Mouse (Mus musculus): Measurements from ENCODE around the gene Camta1. TPM values are rescaled to one million over a fixed set of nuclear protein-coding genes. Genes with fewer than 3 reads are reported as not detected.

Gene Camta1
- polyA plus RNA-seq, 2 experiments: 7.3 to 32.8 TPM

GRCm38 (mm10) chr4:151288893-151289585 is 572.6 kb downstream of the Camta1 start:
- Histone ChIP-seq H3K36me3 (replicated peaks; ENCODE audit: control insufficient read depth, insufficient read depth, low read depth) (no peaks in the 10 kb centered on the region), H3K4me3 (ENCODE audit: insufficient read depth in 1 of 2, low read depth in 2 of 2, low read length in 2 of 2) (no peak overlapping the region), H3K4me1 (replicated peaks; ENCODE audit: control insufficient read depth in 2 of 2, insufficient read depth in 2 of 2, low read length in 1 of 2) (no peaks in the 10 kb centered on the region), H3K27ac (no peak overlapping the region), H3K9ac (replicated peaks) (no peak overlapping the region), H3K4me2 (ENCODE audit: low read depth) (no peak overlapping the region), H3K27me3 (ENCODE audit: control insufficient read depth, insufficient read depth, low read length) (no peaks in the 10 kb centered on the region), H3K9me3 (ENCODE audit: control insufficient read depth, low read length) (no peaks in the 10 kb centered on the region)
- WGBS (ENCODE audit: insufficient replicate concordance): 44% methylated on average over 6 of the region's 6 CpGs
- ATAC-seq (ENCODE audit: insufficient read depth): no peak
- TF ChIP-seq EP300 (IDR thresholded peaks at IDR 0.05; ENCODE audit: low read depth): no peak
- peak in 1 of 3 experiments; percentile 3 for DNase-seq (ENCODE audit: low read depth in 3 of 3, low spot score in 3 of 3)

- H3K36me3 ChIP-seq (replicated peaks; ENCODE audit: control insufficient read depth, insufficient read depth, low read depth): no peaks in the 10 kb centered on the region
- H3K9me3 ChIP-seq (ENCODE audit: control insufficient read depth, low read length): no peaks in the 10 kb centered on the region
- H3K9ac ChIP-seq (replicated peaks): no peak overlapping the region
- 55% methylated on average over 12 of the region's 12 CpGs for WGBS (ENCODE audit: insufficient replicate concordance)
- no peaks in the 10 kb centered on the region for H3K4me1 ChIP-seq (replicated peaks; ENCODE audit: control insufficient read depth in 2 of 2, insufficient read depth in 2 of 2, low read length in 1 of 2)
- no peaks in the 10 kb centered on the region for H3K27me3 ChIP-seq (ENCODE audit: control insufficient read depth, insufficient read depth, low read length)
- ATAC-seq (ENCODE audit: insufficient read depth) (no peak), DNase-seq (ENCODE audit: low read depth in 3 of 3, low spot score in 3 of 3) (no peak)
- no peak for TF ChIP-seq CTCF (IDR thresholded peaks at IDR 0.05; ENCODE audit: low read depth)
- no peak for TF ChIP-seq EP300 (IDR thresholded peaks at IDR 0.05; ENCODE audit: low read depth)
- no peak overlapping the region for H3K4me3 ChIP-seq (ENCODE audit: insufficient read depth in 1 of 2, low read depth in 2 of 2, low read length in 2 of 2)
- H3K27ac ChIP-seq: no peak overlapping the region
- H3K4me2 ChIP-seq (ENCODE audit: low read depth): no peak overlapping the region
Observed at GRCm38 (mm10) chr4:151285905-151286445, 575.7 kb downstream of the Camta1 start.

- ATAC-seq (ENCODE audit: insufficient read depth) (no peak), DNase-seq (ENCODE audit: low read depth in 3 of 3, low spot score in 3 of 3) (no peak)
- H3K9ac ChIP-seq (replicated peaks): no peak overlapping the region
- no peak overlapping the region for H3K4me3 ChIP-seq (ENCODE audit: insufficient read depth in 1 of 2, low read depth in 2 of 2, low read length in 2 of 2)
- no peaks in the 10 kb centered on the region for H3K36me3 ChIP-seq (replicated peaks; ENCODE audit: control insufficient read depth, insufficient read depth, low read depth)
- no peaks in the 10 kb centered on the region for H3K9me3 ChIP-seq (ENCODE audit: control insufficient read depth, low read length)
- WGBS (ENCODE audit: insufficient replicate concordance): 47% methylated on average over 3 of the region's 3 CpGs
- H3K27ac ChIP-seq: no peak overlapping the region
- H3K4me1 ChIP-seq (replicated peaks; ENCODE audit: control insufficient read depth in 2 of 2, insufficient read depth in 2 of 2, low read length in 1 of 2): no peaks in the 10 kb centered on the region
- TF ChIP-seq EP300 (IDR thresholded peaks at IDR 0.05; ENCODE audit: low read depth) (no peak), CTCF (IDR thresholded peaks at IDR 0.05; ENCODE audit: low read depth) (no peak)
- H3K27me3 ChIP-seq (ENCODE audit: control insufficient read depth, insufficient read depth, low read length): no peaks in the 10 kb centered on the region
- no peak overlapping the region for H3K4me2 ChIP-seq (ENCODE audit: low read depth)
Observed at GRCm38 (mm10) chr4:151285432-151285831, 576.2 kb downstream of the Camta1 start.

GRCm38 (mm10) chr4:151283092-151283741 is 578.5 kb downstream of the Camta1 start:
- no peak for ATAC-seq (ENCODE audit: insufficient read depth)
- peak; percentile 91 for TF ChIP-seq CTCF (IDR thresholded peaks at IDR 0.05; ENCODE audit: low read depth)
- no peak for TF ChIP-seq EP300 (IDR thresholded peaks at IDR 0.05; ENCODE audit: low read depth)

GRCm38 (mm10) chr4:151282103-151282502 is 579.6 kb downstream of the Camta1 start:
- ATAC-seq (ENCODE audit: insufficient read depth) (no peak), DNase-seq (ENCODE audit: low read depth in 3 of 3, low spot score in 3 of 3) (no peak)
- H3K4me1 ChIP-seq (replicated peaks; ENCODE audit: control insufficient read depth in 2 of 2, insufficient read depth in 2 of 2, low read length in 1 of 2): no peaks in the 10 kb centered on the region
- H3K27me3 ChIP-seq (ENCODE audit: control insufficient read depth, insufficient read depth, low read length): no peaks in the 10 kb centered on the region
- no peak overlapping the region for H3K9ac ChIP-seq (replicated peaks)
- no peaks in the 10 kb centered on the region for H3K9me3 ChIP-seq (ENCODE audit: control insufficient read depth, low read length)
- no peak overlapping the region for H3K27ac ChIP-seq
- no peak overlapping the region for H3K4me2 ChIP-seq (ENCODE audit: low read depth)
- no peak overlapping the region for H3K4me3 ChIP-seq (ENCODE audit: insufficient read depth in 1 of 2, low read depth in 2 of 2, low read length in 2 of 2)
- no peaks in the 10 kb centered on the region for H3K36me3 ChIP-seq (replicated peaks; ENCODE audit: control insufficient read depth, insufficient read depth, low read depth)
- TF ChIP-seq EP300 (IDR thresholded peaks at IDR 0.05; ENCODE audit: low read depth): no peak
- no peak for TF ChIP-seq CTCF (IDR thresholded peaks at IDR 0.05; ENCODE audit: low read depth)
- WGBS (ENCODE audit: insufficient replicate concordance): 62% methylated on average over 14 of the region's 14 CpGs

More at GRCm38 (mm10) chr4:151283092-151283741, 578.5 kb downstream of the Camta1 start:
- H3K4me1 ChIP-seq (replicated peaks; ENCODE audit: control insufficient read depth in 2 of 2, insufficient read depth in 2 of 2, low read length in 1 of 2): no peaks in the 10 kb centered on the region
- H3K27me3 ChIP-seq (ENCODE audit: control insufficient read depth, insufficient read depth, low read length): no peaks in the 10 kb centered on the region
- WGBS (ENCODE audit: insufficient replicate concordance): 31% methylated on average over 16 of the region's 16 CpGs
- H3K4me3 ChIP-seq (ENCODE audit: insufficient read depth in 1 of 2, low read depth in 2 of 2, low read length in 2 of 2): no peak overlapping the region
- H3K36me3 ChIP-seq (replicated peaks; ENCODE audit: control insufficient read depth, insufficient read depth, low read depth): no peaks in the 10 kb centered on the region
- H3K9ac ChIP-seq (replicated peaks): no peak overlapping the region
- H3K9me3 ChIP-seq (ENCODE audit: control insufficient read depth, low read length): no peaks in the 10 kb centered on the region
- no peak overlapping the region for H3K27ac ChIP-seq
- no peak overlapping the region for H3K4me2 ChIP-seq (ENCODE audit: low read depth)
- DNase-seq (ENCODE audit: low read depth in 3 of 3, low spot score in 3 of 3): peak in 1 of 3 experiments; percentile 4
